Mouse (Mus musculus) B cell, adult 62 days (primary cell): Measurements from ENCODE around the gene Rpl7l1. TPM values are rescaled to one million over a fixed set of nuclear protein-coding genes. Genes with fewer than 3 reads are reported as not detected.

Source experiments
- total RNA-seq: library from RNA; stranded (reverse); gene quantifications from 4 replicates; pipeline ENCODE4 v1.2.4, GENCODE M21; 2023

Rpl7l1 gene
- total RNA-seq, result 61.7 to 77.6 TPM (median 66.7 TPM) in 4 replicates

GRCm38 (mm10) chr17:46782341-46783221 lies at the start of gene Rpl7l1:
Gene Rpl7l1 (minus strand): TSS chr17:46782672.

DNA sequence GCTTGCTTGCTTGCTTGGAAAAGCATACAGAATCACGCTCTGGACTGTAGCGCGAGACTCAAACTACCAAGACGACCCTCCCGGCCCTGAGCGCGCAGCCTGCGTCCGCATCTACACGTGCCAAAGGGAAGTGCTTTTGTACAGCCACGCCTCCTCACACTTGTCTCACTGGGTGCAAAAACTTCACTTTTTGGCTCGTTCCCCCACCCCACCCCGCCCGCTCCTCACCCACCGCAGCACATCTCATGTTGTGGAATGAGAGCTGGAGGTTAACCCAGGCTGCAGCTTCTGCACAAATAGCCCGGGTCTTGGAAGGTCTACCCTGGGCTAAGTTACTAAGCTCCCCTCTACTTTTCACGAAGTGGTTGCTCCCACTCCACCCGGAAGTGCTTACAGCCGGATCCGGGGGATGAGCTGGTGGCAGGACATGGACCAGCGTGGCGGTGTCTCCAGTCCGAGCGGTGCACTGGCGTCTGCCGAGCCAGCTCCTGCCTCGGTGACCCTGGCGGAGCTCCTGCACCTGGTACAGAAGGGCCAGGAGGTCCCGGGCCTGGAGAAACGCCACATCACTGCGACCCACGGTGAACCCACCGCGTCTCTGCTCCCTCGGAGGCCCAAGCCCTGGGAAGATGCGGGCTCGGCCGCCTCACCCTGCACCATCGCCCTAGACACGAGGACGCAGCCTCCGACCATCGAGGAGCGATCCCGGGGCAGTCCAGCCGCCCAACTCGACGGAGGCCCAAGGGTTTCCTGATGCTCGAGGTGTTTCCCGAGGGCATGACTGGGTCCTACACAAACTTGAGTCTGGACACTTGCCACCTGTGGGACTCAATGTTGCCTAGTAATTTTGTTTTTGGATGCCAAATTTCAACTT lies 9.8 kb downstream of the Rpl7l1 start, which contains the start of gene 2310039H08Rik:
TSS of gene 2310039H08Rik (plus strand) at position 232 of the 874 bp plus-strand sequence.

DNA sequence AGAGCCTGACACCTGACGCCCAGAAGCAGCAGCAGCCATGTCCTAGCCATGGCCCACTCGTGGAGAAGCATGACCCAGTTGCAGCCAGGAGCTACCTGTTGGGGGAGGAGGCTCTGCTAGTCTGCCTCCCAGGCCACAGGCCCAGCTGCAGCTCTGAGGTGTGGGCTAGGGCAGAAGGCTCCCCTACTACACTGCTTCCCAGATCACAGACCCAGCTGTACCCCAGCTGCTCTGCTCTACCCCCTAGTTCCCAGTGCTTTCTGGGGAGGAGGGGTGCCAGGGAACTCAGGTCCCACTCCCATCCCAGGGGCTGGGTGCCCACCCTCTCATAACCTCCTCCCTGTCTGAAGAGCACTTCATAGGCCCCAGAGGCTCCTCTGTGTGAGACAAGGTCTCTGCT lies 18.9 kb downstream of the Rpl7l1 start, which contains the start of gene Ptcra:
TSS of gene Ptcra (minus strand) at position 169 of the 400 bp plus-strand sequence.

DNA sequence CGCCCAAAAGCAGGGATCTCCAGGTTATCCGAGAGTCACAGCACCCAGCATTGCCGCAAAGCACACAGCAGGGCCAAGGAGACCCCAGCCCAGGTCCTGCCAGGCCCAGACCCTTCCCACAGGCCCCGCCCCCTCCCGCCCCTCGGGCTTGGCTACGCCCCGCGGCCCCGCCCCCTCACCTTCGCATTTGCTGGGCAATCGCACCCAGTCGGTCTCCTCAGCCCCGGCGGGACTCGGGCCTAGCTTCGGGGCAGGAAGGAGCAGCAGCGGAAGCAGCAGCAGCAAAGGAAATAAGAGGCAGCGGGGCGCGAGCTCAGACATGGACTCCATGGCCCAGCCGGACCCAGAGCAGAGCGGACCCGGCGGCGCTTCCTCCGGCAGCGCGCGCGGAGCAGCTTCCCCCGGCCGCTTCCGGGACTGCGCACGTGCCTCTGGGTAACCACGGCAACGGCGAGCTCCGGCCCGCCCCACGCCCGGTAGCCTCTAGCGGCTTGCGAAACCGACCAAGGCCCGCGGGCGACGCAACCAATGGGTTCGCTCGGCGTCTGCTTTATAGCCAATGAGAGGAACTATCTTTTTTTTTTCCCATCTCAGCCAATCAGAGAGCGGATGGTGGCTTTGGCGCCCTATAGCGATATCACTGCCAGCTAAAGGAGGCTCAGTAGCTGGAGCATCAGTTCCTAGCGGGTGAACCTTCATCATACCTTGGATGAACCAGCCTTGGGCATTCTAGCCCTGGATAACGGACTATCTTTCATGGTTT lies 30.5 kb downstream of the Rpl7l1 start, which contains the start of gene Cnpy3:
TSS of gene Cnpy3 (minus strand) at position 421 of the 763 bp plus-strand sequence.

DNA sequence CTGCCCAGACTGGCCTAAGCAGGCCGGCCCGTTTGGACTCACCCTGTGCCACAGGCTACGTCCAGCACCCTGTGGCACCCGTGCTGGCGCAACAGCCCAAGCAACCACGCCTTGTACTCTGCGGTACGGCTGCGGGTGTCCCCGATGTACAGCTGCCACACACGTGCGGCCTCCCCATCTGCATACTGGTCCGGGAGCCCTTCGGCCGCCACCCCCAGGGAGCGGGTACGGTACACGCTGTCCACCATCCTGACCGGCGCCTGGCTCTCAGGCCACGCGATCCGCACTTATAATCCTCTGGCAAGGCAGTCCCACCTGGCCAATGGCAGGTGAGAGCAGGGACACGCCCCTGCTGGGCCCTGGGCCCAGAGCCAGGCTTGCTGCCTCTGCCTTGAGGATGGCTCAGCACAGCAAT lies 53.6 kb downstream of the Rpl7l1 start, which contains the start of gene Gnmt:
TSS of gene Gnmt (minus strand) at position 265 of the 415 bp plus-strand sequence.

Other genes starting within 250 kb of the Rpl7l1 start
- gene Cul9, start 236.3 kb downstream of the Rpl7l1 start, total RNA-seq, result 16.7 to 18.7 TPM (median 17.0 TPM) in 4 replicates
- gene Srf, start 226.5 kb downstream of the Rpl7l1 start, total RNA-seq, result 85.8 to 123 TPM (median 90.9 TPM) in 4 replicates
- gene Ptk7, start 153.2 kb downstream of the Rpl7l1 start, total RNA-seq, result not detected in 4 replicates
- gene Klc4, start 136.7 kb downstream of the Rpl7l1 start, total RNA-seq, result 20.6 to 24.1 TPM (median 21.7 TPM) in 4 replicates
- gene Mrpl2, start 136.4 kb downstream of the Rpl7l1 start, total RNA-seq, result 31.0 to 37.9 TPM (median 35.5 TPM) in 4 replicates
- 7.4 to 9.2 TPM (median 8.5 TPM) in 4 replicates for gene Cul7, start 132.3 kb downstream of the Rpl7l1 start, total RNA-seq
- gene Rrp36, start 108.3 kb downstream of the Rpl7l1 start, total RNA-seq, result 22.4 to 31.7 TPM (median 25.4 TPM) in 4 replicates
- 47.4 to 58.8 TPM (median 54.1 TPM) in 4 replicates for gene Mea1, start 103.9 kb downstream of the Rpl7l1 start, total RNA-seq
- gene Klhdc3, start 101.8 kb downstream of the Rpl7l1 start, total RNA-seq, result 39.9 to 46.1 TPM (median 42.2 TPM) in 4 replicates
- gene Ppp2r5d, start 77.6 kb downstream of the Rpl7l1 start, total RNA-seq, result 28.4 to 37.9 TPM (median 33.3 TPM) in 4 replicates
- gene Pex6, start 71.2 kb downstream of the Rpl7l1 start, total RNA-seq, result 37.0 to 38.0 TPM (median 37.3 TPM) in 4 replicates
- gene Gnmt, start 53.5 kb downstream of the Rpl7l1 start, total RNA-seq, result 4.0 to 4.6 TPM (median 4.5 TPM) in 4 replicates
- gene Cnpy3, start 30.5 kb downstream of the Rpl7l1 start, total RNA-seq, result 138 to 149 TPM (median 142 TPM) in 4 replicates
- gene Ptcra, start 19.0 kb downstream of the Rpl7l1 start, total RNA-seq, result not detected in 4 replicates
- 17.4 to 20.4 TPM (median 18.6 TPM) in 4 replicates for gene 2310039H08Rik, start 10.0 kb downstream of the Rpl7l1 start, total RNA-seq
- gene Bicral, start 75.8 kb upstream of the Rpl7l1 start, total RNA-seq, result 94.1 to 106 TPM (median 101 TPM) in 4 replicates
- gene Tbcc, start 108.0 kb upstream of the Rpl7l1 start, total RNA-seq, result 9.9 to 16.4 TPM (median 14.4 TPM) in 4 replicates
- not detected in 4 replicates for gene Prph2, start 127.8 kb upstream of the Rpl7l1 start, total RNA-seq
- 91.5 to 109 TPM (median 100 TPM) in 4 replicates for gene Ubr2, start 227.9 kb upstream of the Rpl7l1 start, total RNA-seq